Mouse (Mus musculus) myocyte (in vitro differentiated cells): Measurements from ENCODE around the gene Lrrc8e. TPM values are rescaled to one million over a fixed set of nuclear protein-coding genes. Genes with fewer than 3 reads are reported as not detected.

ENCODE experiments used
- H3K27me3 ChIP-seq: one replicate; pipeline ENCODE4 v1.6.1; 2011; ENCODE audit not compliant: control insufficient read depth, insufficient read depth, insufficient read length
- H3K36me3 ChIP-seq: one replicate; pipeline ENCODE4 v1.6.1; 2011; ENCODE audit not compliant: control insufficient read depth, insufficient read depth
- H3K4me2 ChIP-seq: one replicate; pipeline ENCODE4 v1.6.1; 2011; ENCODE audit warnings: low read depth, control low read depth
- H3K4me3 ChIP-seq: one replicate; pipeline ENCODE4 v1.5.1; 2011; ENCODE audit warnings: mild to moderate bottlenecking, control low read depth, moderate library complexity
- H3K79me2 ChIP-seq: one replicate; pipeline ENCODE4 v1.6.1; 2011; ENCODE audit not compliant: control insufficient read depth, insufficient read depth
- H3ac ChIP-seq: one replicate; pipeline ENCODE4 v1.6.1; 2011; ENCODE audit not compliant: control insufficient read depth, insufficient read length
- CEBPB ChIP-seq: IDR thresholded peaks from 2 replicates; pipeline ENCODE4 v1.6.1; 2011; ENCODE audit warnings: mild to moderate bottlenecking, moderate library complexity; ENCODE audit not compliant: poor library complexity, insufficient read depth, severe bottlenecking
- E2F4 ChIP-seq: IDR thresholded peaks from one replicate; pipeline ENCODE4 v1.6.1; 2011; ENCODE audit warnings: mild to moderate bottlenecking, control low read depth, moderate library complexity; ENCODE audit not compliant: insufficient read depth
- MAX ChIP-seq: IDR thresholded peaks from one replicate; pipeline ENCODE4 v1.6.1; 2011; ENCODE audit warnings: low read depth, mild to moderate bottlenecking, control low read depth
- MYOD1 ChIP-seq, 3 experiments: IDR thresholded peaks; one replicate each; pipeline ENCODE4 v1.6.1; 2011; ENCODE audit warnings: control low read depth in 2 of 3, low read depth in 2 of 3, mild to moderate bottlenecking in 2 of 3, moderate library complexity in 1 of 3; ENCODE audit not compliant: insufficient read length in 2 of 3, control insufficient read depth in 1 of 3
- MYOG ChIP-seq, 3 experiments: IDR thresholded peaks; one replicate each; pipeline ENCODE4 v1.6.1; 2011; ENCODE audit warnings: control low read depth in 2 of 3, low read depth in 2 of 3, mild to moderate bottlenecking in 2 of 3; ENCODE audit not compliant: insufficient read length in 2 of 3, control insufficient read depth in 1 of 3, insufficient read depth in 1 of 3
- POLR2A ChIP-seq: IDR thresholded peaks from one replicate; pipeline ENCODE4 v1.6.1; 2011; ENCODE audit warnings: low read depth, mild to moderate bottlenecking, control low read depth, moderate library complexity; ENCODE audit not compliant: insufficient read length
- POLR2AphosphoS2 ChIP-seq: IDR thresholded peaks from one replicate; pipeline ENCODE4 v1.6.1; 2011; ENCODE audit warnings: low read depth, control low read depth; ENCODE audit not compliant: insufficient read length
- REST ChIP-seq: IDR thresholded peaks from one replicate; pipeline ENCODE4 v1.6.1; 2011; ENCODE audit warnings: mild to moderate bottlenecking, control low read depth, moderate library complexity; ENCODE audit not compliant: insufficient read depth, insufficient read length
- SRF ChIP-seq: IDR thresholded peaks from one replicate; pipeline ENCODE4 v1.6.1; 2011; ENCODE audit warnings: low read depth; ENCODE audit not compliant: control insufficient read depth, insufficient read length
- TCF12 ChIP-seq: IDR thresholded peaks from one replicate; pipeline ENCODE4 v1.6.1; 2011; ENCODE audit warnings: mild to moderate bottlenecking, control low read depth; ENCODE audit not compliant: poor library complexity, insufficient read depth, severe bottlenecking
- TCF3 ChIP-seq: IDR thresholded peaks from one replicate; pipeline ENCODE4 v1.6.1; 2011; ENCODE audit warnings: low read depth, control low read depth; ENCODE audit not compliant: insufficient read length
- USF1 ChIP-seq: IDR thresholded peaks from one replicate; pipeline ENCODE4 v1.6.1; 2011; ENCODE audit warnings: low read depth, mild to moderate bottlenecking, control low read depth, moderate library complexity
- polyA plus RNA-seq: library from polyadenylated mRNA; unstranded; fragments of >200 nt; fragmentation: generic; extraction: Trizol; gene quantifications from one replicate; pipeline ENCODE4 v1.2.1, GENCODE M21; 2012; ENCODE audit warnings: missing spikeins

Gene Lrrc8e
- polyA plus RNA-seq, 1 experiment = 2.4 TPM

DNA sequence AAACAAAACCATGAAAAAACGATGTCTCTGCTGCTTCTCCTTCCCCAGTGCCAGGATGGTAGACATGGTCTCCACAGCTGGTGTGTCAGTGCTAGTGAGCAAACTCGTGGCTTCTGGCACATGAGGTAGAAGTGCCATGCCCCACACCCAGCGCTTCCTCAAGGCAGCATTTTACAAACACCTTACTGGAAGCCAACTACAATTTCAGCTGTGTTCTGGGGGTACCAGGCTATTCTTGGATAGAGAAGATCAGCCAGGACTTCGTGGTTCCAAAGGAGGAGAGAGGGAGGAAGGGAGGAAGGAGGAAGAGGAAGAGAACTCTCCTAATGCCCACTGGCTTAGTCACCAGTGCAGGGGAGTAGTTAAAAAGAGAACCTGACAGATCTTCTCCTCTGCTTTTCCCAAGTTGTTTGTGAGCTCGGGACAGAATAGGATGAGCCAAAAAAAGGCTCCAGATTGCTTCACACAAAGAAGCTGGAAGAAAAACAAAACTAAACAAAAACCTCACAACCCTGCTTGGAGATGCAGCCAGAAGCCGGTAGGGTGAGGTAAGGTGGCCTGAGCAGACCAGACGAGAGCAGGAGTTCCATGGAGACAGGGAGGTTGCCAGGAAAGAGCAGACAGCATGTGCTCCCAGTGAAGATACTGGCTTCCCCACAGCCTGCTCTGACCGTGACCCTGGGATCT, 36.6 kb downstream of the Lrrc8e start:
- no peaks in the 10 kb centered on the region for H3K79me2 ChIP-seq
- no peak overlapping the region for H3K4me2 ChIP-seq
- H3K36me3 ChIP-seq = peaks cover 25% of the 10 kb centered on the region
- H3K4me3 ChIP-seq = no peak overlapping the region
- H3K27me3 ChIP-seq = no peaks in the 10 kb centered on the region
- no peak overlapping the region for H3ac ChIP-seq
- TF ChIP-seq POLR2AphosphoS2 (no peak), TCF3 (no peak), SRF (no peak), POLR2A (no peak), MYOD1 (IDR thresholded peaks at IDR 0.05; ENCODE audit: control insufficient read depth in 1 of 3, insufficient read length in 2 of 3, low read depth in 2 of 3) (no peak), USF1 (no peak), E2F4 (no peak), CEBPB (no peak), MAX (no peak), MYOG (IDR thresholded peaks at IDR 0.05; ENCODE audit: control insufficient read depth in 1 of 3, insufficient read depth in 1 of 3, insufficient read length in 2 of 3, low read depth in 2 of 3) (no peak), REST (no peak), TCF12 (no peak)

DNA sequence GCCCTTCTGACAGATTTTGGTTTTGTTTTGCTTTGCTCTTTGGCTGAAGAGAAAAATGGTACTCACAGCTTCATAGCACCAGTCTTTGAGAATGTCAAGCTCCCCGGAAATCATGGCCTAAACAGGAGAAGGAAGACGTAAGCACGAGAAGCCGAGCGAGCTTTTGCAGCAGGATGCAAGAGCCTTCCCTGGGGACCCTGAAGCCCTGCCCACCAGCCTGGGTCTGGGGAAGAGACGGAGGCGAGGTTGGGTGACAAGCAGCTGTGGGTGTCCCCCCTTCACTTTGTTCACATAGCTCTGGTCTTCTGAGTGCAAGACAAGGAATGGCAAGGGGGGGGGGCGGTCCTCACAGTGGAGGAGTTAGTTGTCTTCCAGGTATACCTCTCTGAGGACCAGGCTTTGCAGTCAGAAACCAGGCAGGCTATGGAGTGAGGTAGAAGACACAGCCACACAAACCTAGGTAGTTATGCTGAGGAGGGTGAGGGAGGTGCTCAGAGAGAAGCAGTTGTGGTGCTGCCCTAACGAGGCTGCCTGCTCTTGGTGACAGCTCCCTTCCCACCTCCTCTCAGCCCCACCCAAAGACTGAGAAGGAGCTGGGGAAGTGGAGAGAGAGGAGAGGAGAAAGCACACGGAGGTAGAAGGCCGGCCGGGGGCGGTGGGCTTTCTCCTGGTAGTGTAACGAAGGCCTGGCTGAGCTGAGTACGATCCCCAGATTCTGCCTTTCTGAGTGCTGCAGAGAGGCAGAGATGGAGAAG, 38.7 kb downstream of the Lrrc8e start:
- Histone ChIP-seq H3ac (no peak overlapping the region), H3K4me3 (no peak overlapping the region), H3K36me3 (peaks cover 38% of the 10 kb centered on the region)

DNA sequence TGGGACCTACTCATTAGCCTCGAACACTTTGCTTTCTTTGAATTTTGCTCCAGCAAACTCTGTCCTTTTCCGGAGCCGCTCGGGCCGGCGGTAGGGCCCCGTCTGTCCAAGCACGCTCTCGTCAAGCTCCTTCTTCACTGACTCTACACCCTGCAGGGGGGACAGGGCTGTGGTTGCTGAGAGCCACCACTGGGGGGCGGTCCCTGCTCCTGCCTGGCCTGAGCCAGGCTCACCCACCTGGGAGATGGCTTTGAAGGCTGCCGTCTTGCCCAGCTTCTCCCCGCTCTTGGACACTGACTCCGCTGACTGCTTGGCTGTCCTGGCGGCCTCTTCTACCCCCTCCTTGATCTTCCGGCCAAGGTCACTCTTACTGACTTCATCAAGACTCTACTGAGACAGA, 41.0 kb downstream of the Lrrc8e start:
- TF ChIP-seq CEBPB (no peak), POLR2AphosphoS2 (no peak), POLR2A (no peak), MYOD1 (IDR thresholded peaks at IDR 0.05; ENCODE audit: control insufficient read depth in 1 of 3, insufficient read length in 2 of 3, low read depth in 2 of 3) (no peak), REST (no peak), TCF3 (no peak), USF1 (no peak), MAX (no peak), SRF (no peak), E2F4 (no peak), TCF12 (no peak), MYOG (IDR thresholded peaks at IDR 0.05; ENCODE audit: control insufficient read depth in 1 of 3, insufficient read depth in 1 of 3, insufficient read length in 2 of 3, low read depth in 2 of 3) (no peak)
- H3K36me3 ChIP-seq = peaks cover 39% of the 10 kb centered on the region
- no peak overlapping the region for H3K4me3 ChIP-seq
- H3K27me3 ChIP-seq = no peaks in the 10 kb centered on the region
- H3ac ChIP-seq = no peak overlapping the region
- no peaks in the 10 kb centered on the region for H3K79me2 ChIP-seq
- no peak overlapping the region for H3K4me2 ChIP-seq

More for the DNA sequence above, 38.7 kb downstream of the Lrrc8e start:
- TF ChIP-seq TCF3 (no peak), POLR2AphosphoS2 (no peak), USF1 (no peak), SRF (no peak), MYOD1 (IDR thresholded peaks at IDR 0.05; ENCODE audit: control insufficient read depth in 1 of 3, insufficient read length in 2 of 3, low read depth in 2 of 3) (no peak), TCF12 (no peak), MYOG (IDR thresholded peaks at IDR 0.05; ENCODE audit: control insufficient read depth in 1 of 3, insufficient read depth in 1 of 3, insufficient read length in 2 of 3, low read depth in 2 of 3) (no peak), POLR2A (no peak), REST (no peak)
- Histone ChIP-seq H3K4me2 (no peak overlapping the region), H3K27me3 (no peaks in the 10 kb centered on the region), H3K79me2 (no peaks in the 10 kb centered on the region)

DNA sequence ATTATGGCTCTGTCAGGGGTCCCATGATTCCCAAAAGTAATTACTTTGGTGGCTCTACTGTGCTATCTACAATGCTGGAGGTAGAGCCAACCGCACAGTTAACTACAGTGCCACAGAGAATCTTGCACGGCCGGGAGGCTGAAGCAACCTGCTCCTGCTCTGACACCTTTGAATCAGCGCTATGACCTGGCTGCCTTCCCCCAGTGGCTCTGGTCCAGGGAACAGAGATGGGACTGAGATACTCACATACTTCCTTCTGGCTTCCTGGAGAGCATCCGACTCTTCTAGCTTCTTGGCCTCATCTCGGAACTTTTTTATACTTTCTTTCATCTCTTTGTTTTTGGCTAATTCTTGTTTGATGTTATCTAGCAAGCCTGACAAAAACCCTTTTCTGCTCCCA, 43.0 kb downstream of the Lrrc8e start:
- H3K4me2 ChIP-seq = no peak overlapping the region
- no peak for TF ChIP-seq E2F4
- no peak for TF ChIP-seq USF1
- no peak for TF ChIP-seq SRF
- no peak for TF ChIP-seq REST
- no peak for TF ChIP-seq POLR2AphosphoS2
- TF ChIP-seq TCF3 = no peak
- TF ChIP-seq MYOD1 (IDR thresholded peaks at IDR 0.05; ENCODE audit: control insufficient read depth in 1 of 3, insufficient read length in 2 of 3, low read depth in 2 of 3) = no peak
- TF ChIP-seq TCF12 = no peak
- no peak for TF ChIP-seq MAX
- no peak for TF ChIP-seq CEBPB
- no peak for TF ChIP-seq POLR2A
- no peak for TF ChIP-seq MYOG (IDR thresholded peaks at IDR 0.05; ENCODE audit: control insufficient read depth in 1 of 3, insufficient read depth in 1 of 3, insufficient read length in 2 of 3, low read depth in 2 of 3)
- no peak overlapping the region for H3ac ChIP-seq
- peaks cover 6% of the 10 kb centered on the region for H3K79me2 ChIP-seq
- H3K27me3 ChIP-seq = no peaks in the 10 kb centered on the region
- H3K4me3 ChIP-seq = no peak overlapping the region
- peaks cover 32% of the 10 kb centered on the region for H3K36me3 ChIP-seq
